ENCODE assay signal across 13 mouse cellular contexts in the genomic region with DNA sequence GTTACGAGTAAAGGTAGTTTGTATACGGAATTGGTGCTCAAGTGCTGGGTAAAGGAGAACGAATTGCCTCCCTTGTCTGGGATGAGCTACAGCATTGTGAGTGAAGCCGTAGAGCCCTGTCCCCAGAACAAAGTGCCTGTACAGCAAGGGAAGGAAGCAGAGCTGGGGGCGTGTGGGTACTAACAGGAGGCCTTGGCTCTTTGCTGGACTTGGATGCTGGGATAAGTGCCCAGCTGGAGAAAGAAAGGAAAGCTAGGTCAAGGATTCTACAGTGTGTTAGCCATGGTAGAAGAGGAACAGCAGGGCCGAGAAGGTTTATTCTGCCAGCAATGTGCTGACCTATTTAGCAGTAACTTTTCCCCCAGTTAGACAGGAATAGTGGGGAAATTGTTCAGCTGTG. TPM values are rescaled to one million over a fixed set of nuclear protein-coding genes. Genes with fewer than 3 reads are reported as not detected.
A peak's percentile ranks its signal among the peaks of the same experiment; 100 is the strongest.
DNase-seq lines count a peak whose midpoint lies in the region; ATAC-seq and TF ChIP-seq lines count a peak whose summit lies in the region.
"Had no signal": no experiment of that assay in that cellular context is flagged by ENCODE, and none has a peak within 500 bp of the region (broad histone marks: within the 10 kb centered on the region; RNA-seq: fewer than 3 reads in every experiment).

No protein-coding gene starts in this region.

- H3K9ac ChIP-seq in hindbrain, postnatal 0 days (replicated peaks; ENCODE audit: low read length) = no peak overlapping the region
- H3K9ac ChIP-seq in hindbrain, embryonic 12.5 days = no peak overlapping the region
- H3K9ac ChIP-seq: embryonic facial prominence, embryonic 12.5 days; limb, embryonic 12.5 days had no signal

- no peaks in the 10 kb centered on the region for H3K27me3 ChIP-seq in hindbrain, postnatal 0 days (ENCODE audit: insufficient read depth, low read length)
- H3K27me3 ChIP-seq in hindbrain, embryonic 12.5 days = no peaks in the 10 kb centered on the region
- no peaks in the 10 kb centered on the region for H3K27me3 ChIP-seq in cerebellum, adult 2 months (ENCODE audit: control insufficient read depth, insufficient read depth, low read length)
- H3K27me3 ChIP-seq: embryonic facial prominence, embryonic 12.5 days; limb, embryonic 12.5 days; Patski had no signal

- no peaks in the 10 kb centered on the region for H3K9me3 ChIP-seq in hindbrain, postnatal 0 days (ENCODE audit: low read length)
- no peaks in the 10 kb centered on the region for H3K9me3 ChIP-seq in hindbrain, embryonic 12.5 days (replicated peaks)
- H3K9me3 ChIP-seq: embryonic facial prominence, embryonic 12.5 days; limb, embryonic 12.5 days had no signal

- TF ChIP-seq POLR2A in cerebellum, adult 2 months (IDR thresholded peaks at IDR 0.05; ENCODE audit: borderline replicate concordance, insufficient read depth, low read length) = no peak

- H3K4me1 ChIP-seq in hindbrain, postnatal 0 days (ENCODE audit: insufficient read depth, low read length) = no peaks in the 10 kb centered on the region
- no peaks in the 10 kb centered on the region for H3K4me1 ChIP-seq in hindbrain, embryonic 12.5 days
- H3K4me1 ChIP-seq in cerebellum, adult 2 months (ENCODE audit: control insufficient read depth, insufficient read depth, low read length) = peaks cover 8% of the 10 kb centered on the region
- H3K4me1 ChIP-seq: embryonic facial prominence, embryonic 12.5 days had no signal

- H3K4me2 ChIP-seq in hindbrain, postnatal 0 days (ENCODE audit: low read depth, low read length) = no peak overlapping the region
- no peak overlapping the region for H3K4me2 ChIP-seq in hindbrain, embryonic 12.5 days (replicated peaks)
- H3K4me2 ChIP-seq: embryonic facial prominence, embryonic 12.5 days; limb, embryonic 12.5 days had no signal

- DNase-seq in hindbrain, postnatal 0 days (ENCODE audit: low spot score) = peak; percentile 50
- DNase-seq in adrenal gland, postnatal 14 days = peak; percentile 37
- DNase-seq in cerebellum, adult 2 months = peak; percentile 31 to 65
- peak; percentile 34 to 45 for DNase-seq in layer of hippocampus, postnatal 10 days (ENCODE audit: low spot score in 2 of 2)
- no peak for DNase-seq in gastrocnemius, postnatal 4 days (ENCODE audit: low spot score in 2 of 2)
- DNase-seq in gastrocnemius, adult 8-10 months (ENCODE audit: low spot score in 2 of 2) = no peak
- DNase-seq: kidney, postnatal 25 days; lung, adult 2 months had no signal

- no peaks in the 10 kb centered on the region for H3K36me3 ChIP-seq in hindbrain, postnatal 0 days (ENCODE audit: insufficient read depth, low read length)
- H3K36me3 ChIP-seq in hindbrain, embryonic 12.5 days = 0 out of 2 replicates have a peak, but pooled peaks cover 6% of the 10 kb centered on the region
- H3K36me3 ChIP-seq: embryonic facial prominence, embryonic 12.5 days; limb, embryonic 12.5 days had no signal

- WGBS in hindbrain, postnatal 0 days = 66% methylated on average over 6 of the region's 6 CpGs
- 92% methylated on average over 6 of the region's 6 CpGs for WGBS in hindbrain, embryonic 12.5 days
- 55% methylated on average over 6 of the region's 6 CpGs for WGBS in cerebellum, adult 2 months

- ATAC-seq in hindbrain, postnatal 0 days = peak; percentile 85
- ATAC-seq in hindbrain, embryonic 12.5 days (ENCODE audit: low FRiP score) = no peak
- ATAC-seq: inflammation-experienced regulatory T-cells, adult 6 months; Patski had no signal

- no peak overlapping the region for H3K4me3 ChIP-seq in hindbrain, postnatal 0 days (ENCODE audit: low read length)
- H3K4me3 ChIP-seq in hindbrain, embryonic 12.5 days = no peak overlapping the region
- no peak overlapping the region for H3K4me3 ChIP-seq in cerebellum, adult 2 months (replicated peaks; ENCODE audit: insufficient read depth, low read depth, low read length)
- H3K4me3 ChIP-seq: embryonic facial prominence, embryonic 12.5 days; limb, embryonic 12.5 days had no signal

- no peak for TF ChIP-seq CTCF in hindbrain, postnatal 0 days (IDR thresholded peaks at IDR 0.05; ENCODE audit: low read depth)
- no peak for TF ChIP-seq CTCF in cerebellum, adult 2 months (IDR thresholded peaks at IDR 0.05; ENCODE audit: borderline replicate concordance, insufficient read depth, low read depth, low read length)

- peak overlapping the region; percentile 73 for H3K27ac ChIP-seq in hindbrain, postnatal 0 days
- no peak overlapping the region for H3K27ac ChIP-seq in hindbrain, embryonic 12.5 days
- H3K27ac ChIP-seq in cerebellum, adult 2 months (ENCODE audit: insufficient read depth, low read length) = peak overlapping the region; percentile 27; the same call in 1 of the 2 replicates
- H3K27ac ChIP-seq: embryonic facial prominence, embryonic 12.5 days; limb, embryonic 12.5 days had no signal

RNA-seq across cellular contexts. Expression of a gene that starts 9.3 kb away (rescaled TPM):
- total RNA-seq in hindbrain, postnatal 0 days (2014; rRNA removed) = 199 and 230 TPM in 2 replicates
- 76.5 and 79.6 TPM in 2 replicates for polyA plus RNA-seq in hindbrain, postnatal 0 days (2015; fragmentation: Nextera tagmentation; extraction: Ambion mirVana)
- polyA plus RNA-seq in hindbrain, embryonic 12.5 days (2016; fragmentation: Nextera tagmentation; extraction: Ambion mirVana) = 103 and 106 TPM in 2 replicates
- 83.9 and 87.5 TPM in 2 replicates for total RNA-seq in adrenal gland, postnatal 14 days (2021)
- polyA plus RNA-seq in cerebellum, adult 2 months (2012; rRNA removed) = 161 and 165 TPM in 2 replicates
- 100 to 1,000 TPM; 334 to 351 TPM for total RNA-seq in layer of hippocampus, postnatal 10 days (2021)
- total RNA-seq in gastrocnemius, postnatal 4 days (2021) = 10 to 100 TPM; 65.7 to 67.7 TPM
- 10 to 100 TPM; 43.2 to 50.6 (median 45.3) TPM for total RNA-seq in gastrocnemius, adult 8-10 months (2022)

Comparison
In these comparisons a context has a peak if more than half of its experiments do, and no peak if none do; other contexts are left out.
1. DNase-seq: peak in hindbrain, postnatal 0 days (single experiment), adrenal gland, postnatal 14 days (single experiment), cerebellum, adult 2 months (2 of 2) and layer of hippocampus, postnatal 10 days (2 of 2); none in gastrocnemius, postnatal 4 days (0 of 2) and gastrocnemius, adult 8-10 months (0 of 2).